ENCODE assay signal across 9 mouse cellular contexts in genomic region chr17:27558845-27559244, GRCm38 (mm10). TPM values are rescaled to one million over a fixed set of nuclear protein-coding genes. Genes with fewer than 3 reads are reported as not detected.
DNase-seq lines count a peak whose midpoint lies in the region; ATAC-seq and TF ChIP-seq lines count a peak whose summit lies in the region.
"Had no signal": no experiment of that assay in that cellular context is flagged by ENCODE, and none has a peak within 500 bp of the region (broad histone marks: within the 10 kb centered on the region; RNA-seq: fewer than 3 reads in every experiment).

No protein-coding gene starts in this region.

- 10% methylated on average over 5 of the region's 5 CpGs for WGBS in forebrain, embryonic 16.5 days
- under 1% methylated on average over 5 of the region's 5 CpGs for WGBS in liver, embryonic 16.5 days (ENCODE audit: insufficient replicate concordance)

- H3K79me3 ChIP-seq in C2C12 (ENCODE audit: low read depth), result peaks cover 38% of the 10 kb centered on the region

- peak; percentile 15 for DNase-seq in gastrocnemius, adult 2 months
- no peak for DNase-seq in gastrocnemius, postnatal 10 days
- no peak for DNase-seq in urinary bladder, postnatal 36 days (ENCODE audit: low spot score in 2 of 2)
- no peak for DNase-seq in testis, postnatal 10 days (ENCODE audit: low spot score)
- no peak for DNase-seq in adrenal gland, adult 2 months

- no peak overlapping the region; the same call in 1 of the 2 replicates for H3K4me2 ChIP-seq in forebrain, embryonic 16.5 days (ENCODE audit: low read length)
- peak overlapping the region; percentile 92 for H3K4me2 ChIP-seq in liver, embryonic 16.5 days (ENCODE audit: low read depth, low read length)

- no peaks in the 10 kb centered on the region for H3K9me3 ChIP-seq in forebrain, embryonic 16.5 days (ENCODE audit: control insufficient read depth, low read length)
- H3K9me3 ChIP-seq in liver, embryonic 16.5 days (replicated peaks; ENCODE audit: control insufficient read depth, low read length), result no peaks in the 10 kb centered on the region

- H3K79me2 ChIP-seq in C2C12 (ENCODE audit: control insufficient read depth, insufficient read depth), result peaks cover 53% of the 10 kb centered on the region

- peaks cover 13% of the 10 kb centered on the region for H3K36me3 ChIP-seq in C2C12 (ENCODE audit: control insufficient read depth, insufficient read depth)
- no peaks in the 10 kb centered on the region for H3K36me3 ChIP-seq in forebrain, embryonic 16.5 days (ENCODE audit: control insufficient read depth, insufficient read depth)
- peaks cover 4% of the 10 kb centered on the region; the same call in 1 of the 2 replicates for H3K36me3 ChIP-seq in liver, embryonic 16.5 days (ENCODE audit: control insufficient read depth, insufficient read depth)

- no peak for ATAC-seq in forebrain, embryonic 16.5 days
- ATAC-seq in liver, embryonic 16.5 days (ENCODE audit: low read depth), result no peak
- ATAC-seq: inflammation-experienced regulatory T-cells, adult 6 months had no signal

- intact Hi-C loops in gastrocnemius, adult 2 months (cut with DNase I), result no loop called here

- H3K27me3 ChIP-seq in C2C12 (ENCODE audit: control insufficient read depth, insufficient read depth, insufficient read length), result no peaks in the 10 kb centered on the region
- H3K27me3 ChIP-seq in forebrain, embryonic 16.5 days (replicated peaks; ENCODE audit: control insufficient read depth, insufficient read depth, low read length), result no peaks in the 10 kb centered on the region
- H3K27me3 ChIP-seq in liver, embryonic 16.5 days (ENCODE audit: control insufficient read depth, insufficient read depth, low read depth, low read length), result no peaks in the 10 kb centered on the region

- no peak for TF ChIP-seq CTCF in gastrocnemius, adult 2 months (IDR thresholded peaks at IDR 0.05)
- no peak for TF ChIP-seq CTCF in C2C12 (IDR thresholded peaks at IDR 0.05; ENCODE audit: control insufficient read depth, insufficient read depth, insufficient read length)

- no peak overlapping the region for H3K27ac ChIP-seq in gastrocnemius, adult 2 months
- no peak overlapping the region for H3K27ac ChIP-seq in forebrain, embryonic 16.5 days (ENCODE audit: low read length)
- no peak overlapping the region for H3K27ac ChIP-seq in liver, embryonic 16.5 days (ENCODE audit: low read length)

- H3K4me1 ChIP-seq in forebrain, embryonic 16.5 days (replicated peaks; ENCODE audit: control insufficient read depth, insufficient read depth, low read length), result peaks cover 32% of the 10 kb centered on the region
- peaks cover 54% of the 10 kb centered on the region for H3K4me1 ChIP-seq in liver, embryonic 16.5 days (ENCODE audit: control insufficient read depth, low read depth, low read length)

- 0 out of 2 replicates have a peak overlapping the region, but pooled peaks have one; percentile 32 for H3K9ac ChIP-seq in forebrain, embryonic 16.5 days (replicated peaks; ENCODE audit: low read depth, low read length)
- H3K9ac ChIP-seq in liver, embryonic 16.5 days (ENCODE audit: low read depth, low read length), result no peak overlapping the region; the same call in 1 of the 2 replicates

- peak overlapping the region; percentile 95 for H3ac ChIP-seq in C2C12 (ENCODE audit: control insufficient read depth, insufficient read length, low read depth)

- no peak overlapping the region for H3K4me3 ChIP-seq in gastrocnemius, adult 2 months
- H3K4me3 ChIP-seq in C2C12 (ENCODE audit: insufficient read depth, poor library complexity, severe bottlenecking), result peak overlapping the region; percentile 74
- H3K4me3 ChIP-seq in forebrain, embryonic 16.5 days (replicated peaks; ENCODE audit: low read length), result no peak overlapping the region
- H3K4me3 ChIP-seq in liver, embryonic 16.5 days (ENCODE audit: low read depth, low read length), result peak overlapping the region; percentile 81

TF ChIP-seq in C2C12, 6 proteins besides CTCF, POLR2A, EP300 and RAD21:
- TF ChIP-seq MYOD1 (IDR thresholded peaks at IDR 0.05; ENCODE audit: control insufficient read depth, insufficient read length, low read depth) (no peak), FOSL1 (IDR thresholded peaks at IDR 0.05; ENCODE audit: insufficient read depth, low read length, poor library complexity, severe bottlenecking) (no peak), MAX (IDR thresholded peaks at IDR 0.05) (no peak), CEBPB (IDR thresholded peaks at IDR 0.05; ENCODE audit: low read depth) (no peak), USF1 (IDR thresholded peaks at IDR 0.05; ENCODE audit: low read depth) (no peak), MYOG (IDR thresholded peaks at IDR 0.05; ENCODE audit: control insufficient read depth, extremely low read depth, insufficient read length) (no peak)

RNA-seq across cellular contexts. Expression of gene Hmga1, which starts 2.5 kb away (rescaled TPM):
- total RNA-seq in gastrocnemius, adult 2 months (2021), result 10 to 100 TPM; 29.6 to 34.1 TPM
- 10 to 100 TPM; 24.9 to 27.0 TPM for total RNA-seq in gastrocnemius, postnatal 10 days (2021)
- 397 TPM for polyA plus RNA-seq in C2C12 (2012; fragmentation: generic; extraction: Trizol)
- 107 and 113 TPM in 2 replicates for polyA plus RNA-seq in forebrain, embryonic 16.5 days (2015; fragmentation: Nextera tagmentation; extraction: Ambion mirVana)
- 98.3 and 104 TPM in 2 replicates for polyA plus RNA-seq in liver, embryonic 16.5 days (2015; fragmentation: Nextera tagmentation; extraction: Ambion mirVana)
- total RNA-seq in adrenal gland, adult 2 months (2021), result 10 to 100 TPM; 12.2 to 26.8 TPM
- polyA plus RNA-seq in adrenal gland, adult 2 months (2012; rRNA removed), result 38.9 and 44.2 TPM in 2 replicates

RNA-seq across cellular contexts. Expression of gene AI413582, which starts 6.7 kb away (rescaled TPM):
- 1 to 10 TPM; 3.0 to 3.3 TPM for total RNA-seq in gastrocnemius, adult 2 months (2021)
- total RNA-seq in gastrocnemius, postnatal 10 days (2021), result 1 to 10 TPM; 3.5 to 4.7 TPM
- polyA plus RNA-seq in C2C12 (2012; fragmentation: generic; extraction: Trizol), result 37.9 TPM
- polyA plus RNA-seq in forebrain, embryonic 16.5 days (2015; fragmentation: Nextera tagmentation; extraction: Ambion mirVana), result 31.9 and 49.8 TPM in 2 replicates
- polyA plus RNA-seq in liver, embryonic 16.5 days (2015; fragmentation: Nextera tagmentation; extraction: Ambion mirVana), result 10.5 and 10.7 TPM in 2 replicates
- total RNA-seq in adrenal gland, adult 2 months (2021), result 10 to 100 TPM; 28.0 to 35.9 TPM
- 64.8 and 65.5 TPM in 2 replicates for polyA plus RNA-seq in adrenal gland, adult 2 months (2012; rRNA removed)

RNA-seq across cellular contexts. Expression of gene Grm4, which starts 37.6 kb away (rescaled TPM):
- total RNA-seq in gastrocnemius, adult 2 months (2021), result not detected
- under 1 TPM; 0.16 to 0.32 TPM for total RNA-seq in gastrocnemius, postnatal 10 days (2021)
- polyA plus RNA-seq in C2C12 (2012; fragmentation: generic; extraction: Trizol), result not detected
- 3.0 and 4.0 TPM in 2 replicates for polyA plus RNA-seq in forebrain, embryonic 16.5 days (2015; fragmentation: Nextera tagmentation; extraction: Ambion mirVana)
- not detected in 2 replicates for polyA plus RNA-seq in liver, embryonic 16.5 days (2015; fragmentation: Nextera tagmentation; extraction: Ambion mirVana)
- total RNA-seq in adrenal gland, adult 2 months (2021), result 1 to 10 TPM; 5.5 to 9.0 TPM
- polyA plus RNA-seq in adrenal gland, adult 2 months (2012; rRNA removed), result 0.08 and 0.31 TPM in 2 replicates

Comparison
In these comparisons a context has a peak if more than half of its experiments do, and no peak if none do; other contexts are left out.
1. H3K4me3 ChIP-seq: peak in C2C12 (single experiment) and liver, embryonic 16.5 days (single experiment); none in gastrocnemius, adult 2 months (single experiment) and forebrain, embryonic 16.5 days (single experiment).